Mouse (Mus musculus): Measurements from ENCODE around the gene Rbm20. TPM values are rescaled to one million over a fixed set of nuclear protein-coding genes. Genes with fewer than 3 reads are reported as not detected.
"Not testable (repeated sequence)": the region's sequence is repeated elsewhere in the genome, so short reads cannot be mapped to it uniquely, and the experiment has no call there.

Rbm20 gene
- polyA plus RNA-seq, 1 experiment from 2014 or later: 0.52 TPM

GRCm38 (mm10) chr19:53906033-53906702 is 229.1 kb downstream of the Rbm20 start:
- peak; percentile 33 for TF ChIP-seq CTCF (IDR thresholded peaks at IDR 0.05; ENCODE audit: low read depth)
- Histone ChIP-seq H3K36me3 (ENCODE audit: control insufficient read depth, insufficient read depth) (peaks cover 9% of the 10 kb centered on the region; the same call in 1 of the 2 replicates), H3K9me3 (ENCODE audit: control insufficient read depth) (no peaks in the 10 kb centered on the region), H3K27me3 (replicated peaks; ENCODE audit: control insufficient read depth, insufficient read depth, low read length) (no peaks in the 10 kb centered on the region), H3K4me2 (replicated peaks; ENCODE audit: low read depth) (peak overlapping the region; percentile 82), H3K4me3 (ENCODE audit: low read depth, low read length) (peak overlapping the region; percentile 82), H3K27ac (ENCODE audit: low read depth, low read length) (no peak overlapping the region), H3K4me1 (replicated peaks; ENCODE audit: control insufficient read depth, insufficient read depth, low read length) (0 out of 2 replicates have a peak, but pooled peaks cover 7% of the 10 kb centered on the region), H3K9ac (ENCODE audit: low read depth, low read length) (no peak overlapping the region)
- WGBS: 17% methylated on average over 6 of the region's 6 CpGs
- no peak for ATAC-seq

GRCm38 (mm10) chr19:53906703-53907070 is 229.6 kb downstream of the Rbm20 start:
- not testable (repeated sequence) for H3K4me1 ChIP-seq (replicated peaks; ENCODE audit: control insufficient read depth, insufficient read depth, low read length); H3K27me3 ChIP-seq (replicated peaks; ENCODE audit: control insufficient read depth, insufficient read depth, low read length); H3K9ac ChIP-seq (ENCODE audit: low read depth, low read length); H3K4me3 ChIP-seq (ENCODE audit: low read depth, low read length); H3K27ac ChIP-seq (ENCODE audit: low read depth, low read length); ATAC-seq; H3K9me3 ChIP-seq (ENCODE audit: control insufficient read depth); H3K4me2 ChIP-seq (replicated peaks; ENCODE audit: low read depth)
- peaks cover 13% of the 10 kb centered on the region; the same call in 1 of the 2 replicates for H3K36me3 ChIP-seq (ENCODE audit: control insufficient read depth, insufficient read depth)

- Histone ChIP-seq H3K9ac (ENCODE audit: low read depth, low read length) (no peak overlapping the region), H3K4me1 (replicated peaks; ENCODE audit: control insufficient read depth, insufficient read depth, low read length) (no peaks in the 10 kb centered on the region), H3K36me3 (ENCODE audit: control insufficient read depth, insufficient read depth) (peaks cover 66% of the 10 kb centered on the region), H3K9me3 (ENCODE audit: control insufficient read depth) (no peaks in the 10 kb centered on the region), H3K27me3 (replicated peaks; ENCODE audit: control insufficient read depth, insufficient read depth, low read length) (no peaks in the 10 kb centered on the region), H3K4me3 (ENCODE audit: low read depth, low read length) (no peak overlapping the region), H3K4me2 (replicated peaks; ENCODE audit: low read depth) (no peak overlapping the region), H3K27ac (ENCODE audit: low read depth, low read length) (no peak overlapping the region)
- TF ChIP-seq CTCF (IDR thresholded peaks at IDR 0.05; ENCODE audit: low read depth): no peak
- 81% methylated on average over 4 of the region's 4 CpGs for WGBS
- no peak for ATAC-seq
These were observed 237.8 kb downstream of the Rbm20 start for GRCm38 (mm10) chr19:53914950-53915349.

Other genes starting within 250 kb of the Rbm20 start
- 12.4 and 14.6 TPM in 2 replicates for gene Dusp5, start 148.2 kb upstream of the Rbm20 start, polyA plus RNA-seq (2015; fragmentation: Nextera tagmentation; extraction: Ambion mirVana)
- 105 and 125 TPM in 2 replicates for gene Nutf2-ps1, start 88.2 kb upstream of the Rbm20 start, polyA plus RNA-seq (2015; fragmentation: Nextera tagmentation; extraction: Ambion mirVana)
- gene Smc3, start 76.9 kb upstream of the Rbm20 start, polyA plus RNA-seq (2015; fragmentation: Nextera tagmentation; extraction: Ambion mirVana): 24.4 and 24.9 TPM in 2 replicates
- gene Pdcd4, start 214.9 kb downstream of the Rbm20 start, polyA plus RNA-seq (2015; fragmentation: Nextera tagmentation; extraction: Ambion mirVana): 65.5 and 75.2 TPM in 2 replicates